Mouse (Mus musculus): Measurements from ENCODE around the gene Bicdl2. TPM values are rescaled to one million over a fixed set of nuclear protein-coding genes. Genes with fewer than 3 reads are reported as not detected.

Bicdl2 gene
- total RNA-seq, 2 experiments from 2014 or later: not detected

DNA sequence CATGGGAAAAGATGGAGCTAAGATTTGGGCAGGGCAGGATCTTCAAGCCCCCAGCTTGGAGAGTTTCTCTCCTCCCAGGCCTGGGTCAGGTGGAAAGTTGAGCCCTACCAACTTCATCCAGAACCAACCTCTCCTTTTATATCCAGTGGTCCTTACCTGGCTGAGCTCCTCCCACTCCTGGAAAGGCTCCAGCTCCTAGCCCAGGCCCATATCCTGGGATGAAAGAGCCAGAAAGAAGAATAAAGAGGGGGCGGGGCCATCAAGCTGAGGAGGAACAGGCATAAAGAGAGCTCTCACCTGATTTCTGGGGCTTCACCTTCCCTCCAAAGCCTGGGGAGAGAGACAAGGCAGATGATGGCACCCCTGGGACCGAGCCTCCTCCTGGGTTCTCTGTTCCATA lies 56.7 kb downstream of the Bicdl2 start:
- DNase-seq: no peak

Other genes starting within 250 kb of the Bicdl2 start
- not detected for gene Vmn2r117, start 180.8 kb upstream of the Bicdl2 start, total RNA-seq (2021)
- gene Zfp213, start 96.3 kb upstream of the Bicdl2 start, total RNA-seq (2021): 1 to 10 TPM; 7.9 to 8.0 TPM
- 10 to 100 TPM; 10.6 to 12.5 TPM for gene Zfp13, start 61.0 kb upstream of the Bicdl2 start, total RNA-seq (2021)
- gene Zscan10, start 59.6 kb upstream of the Bicdl2 start, total RNA-seq (2021): not detected
- gene Mmp25, start 15.2 kb upstream of the Bicdl2 start, total RNA-seq (2021): under 1 TPM; 0.54 to 1.00 TPM
- 100 to 1,000 TPM; 136 to 169 TPM for gene Hcfc1r1, start 13.1 kb downstream of the Bicdl2 start, total RNA-seq (2021)
- 10 to 100 TPM; 25.6 to 28.0 TPM for gene Thoc6, start 13.4 kb downstream of the Bicdl2 start, total RNA-seq (2021)
- gene Tnfrsf12a, start 17.0 kb downstream of the Bicdl2 start, total RNA-seq (2021): 10 to 100 TPM; 40.4 to 80.3 TPM
- under 1 TPM in 1 of 2 experiments, not detected in 1; 0.75 TPM for gene Cldn6, start 18.7 kb downstream of the Bicdl2 start, total RNA-seq (2021)
- not detected for gene Cldn9, start 23.5 kb downstream of the Bicdl2 start, total RNA-seq (2021)
- 1 to 10 TPM in 1 of 2 experiments, under 1 TPM in 1; 0.67 to 1.1 TPM for gene 1520401A03Rik, start 62.3 kb downstream of the Bicdl2 start, total RNA-seq (2021)
- gene Pkmyt1, start 65.8 kb downstream of the Bicdl2 start, total RNA-seq (2021): 10 to 100 TPM in 1 of 2 experiments, 1 to 10 TPM in 1; 9.1 to 12.8 TPM
- 10 to 100 TPM; 12.6 to 14.9 TPM for gene Paqr4, start 80.4 kb downstream of the Bicdl2 start, total RNA-seq (2021)
- not detected for gene Kremen2, start 85.3 kb downstream of the Bicdl2 start, total RNA-seq (2021)
- 10 to 100 TPM; 43.9 to 49.0 TPM for gene Flywch1, start 111.1 kb downstream of the Bicdl2 start, total RNA-seq (2021)
- gene Flywch2, start 125.6 kb downstream of the Bicdl2 start, total RNA-seq (2021): 1 to 10 TPM; 8.0 to 9.5 TPM
- 100 to 1,000 TPM; 365 to 601 TPM for gene Srrm2, start 130.0 kb downstream of the Bicdl2 start, total RNA-seq (2021)
- 100 to 1,000 TPM; 333 to 378 TPM for gene Elob, start 168.6 kb downstream of the Bicdl2 start, total RNA-seq (2021)
- not detected for gene Prss33, start 175.6 kb downstream of the Bicdl2 start, total RNA-seq (2021)
- not detected for gene Prss32, start 183.3 kb downstream of the Bicdl2 start, total RNA-seq (2021)
- under 1 TPM; 0.21 to 0.58 TPM for gene Prss41, start 183.7 kb downstream of the Bicdl2 start, total RNA-seq (2021)
- gene Prss21, start 207.6 kb downstream of the Bicdl2 start, total RNA-seq (2021): not detected
- not detected for gene Dcpp1, start 220.4 kb downstream of the Bicdl2 start, total RNA-seq (2021)
- gene Dcpp2, start 220.4 kb downstream of the Bicdl2 start, total RNA-seq (2021): not detected

Measured in adrenal gland, postnatal 10 days (tissue).